Mouse (Mus musculus): ENCODE data around the gene Casd1.
"Not testable (repeated sequence)": the region's sequence is repeated elsewhere in the genome, so short reads cannot be mapped to it uniquely, and the experiment has no call there.

Gene Casd1

GRCm38 (mm10) chr6:4612431-4612830 lies 11.8 kb downstream of the Casd1 start:
- no peak for ATAC-seq (ENCODE audit: low TSS enrichment)

GRCm38 (mm10) chr6:4617911-4618310 lies 17.3 kb downstream of the Casd1 start:
- no peak for ATAC-seq (ENCODE audit: low TSS enrichment)

- ATAC-seq (ENCODE audit: low TSS enrichment), result no peak
Measured at GRCm38 (mm10) chr6:4631464-4631863, 30.8 kb downstream of the Casd1 start.

- no peak for ATAC-seq (ENCODE audit: low TSS enrichment)
Measured at GRCm38 (mm10) chr6:4633189-4633588, 32.5 kb downstream of the Casd1 start.

- ATAC-seq (ENCODE audit: low TSS enrichment), result no peak
Measured at GRCm38 (mm10) chr6:4634804-4635203, 34.2 kb downstream of the Casd1 start.

GRCm38 (mm10) chr6:4642068-4642467 lies 41.4 kb downstream of the Casd1 start:
- no peak for ATAC-seq (ENCODE audit: low TSS enrichment)

GRCm38 (mm10) chr6:4647351-4647750 lies 46.7 kb downstream of the Casd1 start:
- ATAC-seq (ENCODE audit: low TSS enrichment), result no peak

- ATAC-seq (ENCODE audit: low TSS enrichment), result no peak
Measured at GRCm38 (mm10) chr6:4652596-4653134, 52.0 kb downstream of the Casd1 start.

GRCm38 (mm10) chr6:4653741-4654140 lies 53.1 kb downstream of the Casd1 start:
- ATAC-seq (ENCODE audit: low TSS enrichment), result not testable (repeated sequence)

GRCm38 (mm10) chr6:4655466-4655865 lies 54.8 kb downstream of the Casd1 start:
- ATAC-seq (ENCODE audit: low TSS enrichment), result no peak

- no peak for ATAC-seq (ENCODE audit: low TSS enrichment)
Measured at GRCm38 (mm10) chr6:4655924-4656323, 55.3 kb downstream of the Casd1 start.

GRCm38 (mm10) chr6:4658861-4659260 lies 58.2 kb downstream of the Casd1 start:
- no peak for ATAC-seq (ENCODE audit: low TSS enrichment)

GRCm38 (mm10) chr6:4663516-4663915 lies 62.9 kb downstream of the Casd1 start:
- no peak for ATAC-seq (ENCODE audit: low TSS enrichment)

- no peak for ATAC-seq (ENCODE audit: low TSS enrichment)
Measured at GRCm38 (mm10) chr6:4664313-4664712, 63.7 kb downstream of the Casd1 start.

- ATAC-seq (ENCODE audit: low TSS enrichment), result no peak
Measured at GRCm38 (mm10) chr6:4665154-4665553, 64.5 kb downstream of the Casd1 start.

GRCm38 (mm10) chr6:4677356-4677761 lies 76.7 kb downstream of the Casd1 start:
- ATAC-seq (ENCODE audit: low TSS enrichment), result no peak

GRCm38 (mm10) chr6:4679981-4680380 lies 79.3 kb downstream of the Casd1 start:
- no peak for ATAC-seq (ENCODE audit: low TSS enrichment)

- ATAC-seq (ENCODE audit: low TSS enrichment), result no peak
Measured at GRCm38 (mm10) chr6:4680576-4680975, 79.9 kb downstream of the Casd1 start.

- ATAC-seq (ENCODE audit: low TSS enrichment), result no peak
Measured at GRCm38 (mm10) chr6:4684706-4685340, 84.2 kb downstream of the Casd1 start.

GRCm38 (mm10) chr6:4690438-4690837 lies 89.8 kb downstream of the Casd1 start:
- no peak for ATAC-seq (ENCODE audit: low TSS enrichment)

Data from frontal cortex, adult (tissue).